Mouse (Mus musculus): ENCODE data around the gene Cdc40. TPM values are rescaled to one million over a fixed set of nuclear protein-coding genes. Genes with fewer than 3 reads are reported as not detected.

The Cdc40 gene
- total and polyA plus RNA-seq, 3 experiments = 7.1 to 84.7 (median 25.7) TPM

DNA sequence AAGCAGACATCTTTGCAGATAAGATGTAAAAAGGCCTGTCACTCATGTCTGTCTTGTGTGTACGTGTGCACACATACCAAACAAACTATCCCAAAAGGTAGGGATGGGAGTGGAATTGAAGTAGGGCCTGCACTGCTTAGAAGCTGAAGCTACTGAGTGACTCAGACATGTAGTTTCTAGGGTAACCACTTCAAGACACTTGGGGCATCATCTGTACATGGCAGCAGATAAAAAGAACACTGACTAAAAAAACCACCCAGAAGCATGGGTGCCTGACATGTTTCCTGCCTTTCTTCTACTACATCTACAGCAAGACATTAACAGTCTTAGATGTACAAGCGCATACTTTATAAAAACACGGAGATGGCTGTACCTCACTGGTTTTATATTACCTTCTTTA is 4.9 kb downstream of the Cdc40 start:
- Histone ChIP-seq H3K27me3 (ENCODE audit: insufficient read depth, low read length) (no peaks in the 10 kb centered on the region), H3K36me3 (replicated peaks) (peaks cover 68% of the 10 kb centered on the region), H3K9me3 (replicated peaks) (no peaks in the 10 kb centered on the region), H3K4me3 (ENCODE audit: low read depth, low read length) (no peak overlapping the region), H3K4me1 (ENCODE audit: insufficient read depth, low read depth, low read length) (peaks cover 8% of the 10 kb centered on the region; the same call in 1 of the 2 replicates)
- no peak for DNase-seq (ENCODE audit: low spot score)
- no peak for ATAC-seq (ENCODE audit: extremely low read depth, insufficient number of reproducible peaks, low FRiP score, poor library complexity, severe bottlenecking)
- no peak for TF ChIP-seq TAL1 (conservative IDR thresholded peaks at IDR 0.05; ENCODE audit: low read depth, low read length)
- no peak for TF ChIP-seq GATA1 (IDR thresholded peaks at IDR 0.05; ENCODE audit: borderline replicate concordance, low read length)
- TF ChIP-seq CTCF (IDR thresholded peaks at IDR 0.05; ENCODE audit: low read depth, low read length) = no peak
- no peak for TF ChIP-seq POLR2AphosphoS5 (IDR thresholded peaks at IDR 0.05; ENCODE audit: insufficient replicate concordance, low read depth, low read length)

DNA sequence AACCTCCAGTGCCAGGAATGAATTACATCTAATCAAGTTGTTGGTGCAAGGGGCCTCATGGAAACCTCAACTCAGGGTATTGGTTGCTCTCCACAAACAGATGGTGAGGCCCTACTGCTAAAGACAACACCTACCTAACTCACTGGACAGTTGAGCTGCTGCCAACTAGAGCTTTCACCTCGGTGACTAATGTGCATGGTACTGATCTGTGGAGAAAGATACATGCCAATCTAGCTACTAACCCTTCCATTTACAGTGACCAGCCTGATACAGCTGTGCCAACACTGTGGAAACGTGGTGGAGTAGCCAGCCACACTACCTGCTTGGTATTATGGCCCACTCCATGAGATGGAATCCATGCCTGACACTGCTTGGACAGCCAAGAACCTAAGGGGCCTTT is 11.1 kb downstream of the Cdc40 start:
- Histone ChIP-seq H3K4me1 (ENCODE audit: insufficient read depth, low read depth, low read length) (peaks cover 7% of the 10 kb centered on the region), H3K4me3 (ENCODE audit: low read depth, low read length) (no peak overlapping the region), H3K27me3 (ENCODE audit: insufficient read depth, low read length) (no peaks in the 10 kb centered on the region), H3K9me3 (replicated peaks) (peaks cover 3% of the 10 kb centered on the region; the same call in 1 of the 2 replicates), H3K36me3 (replicated peaks) (peaks cover 58% of the 10 kb centered on the region)
- no peak for TF ChIP-seq GATA2 (IDR thresholded peaks at IDR 0.05; ENCODE audit: borderline replicate concordance, low read depth, low read length)
- TF ChIP-seq CTCF (IDR thresholded peaks at IDR 0.05; ENCODE audit: low read depth, low read length) = no peak
- no peak for TF ChIP-seq GATA1 (IDR thresholded peaks at IDR 0.05; ENCODE audit: borderline replicate concordance, low read length)
- no peak for ATAC-seq (ENCODE audit: extremely low read depth, insufficient number of reproducible peaks, low FRiP score, poor library complexity, severe bottlenecking)
- no peak for DNase-seq (ENCODE audit: low spot score)

DNA sequence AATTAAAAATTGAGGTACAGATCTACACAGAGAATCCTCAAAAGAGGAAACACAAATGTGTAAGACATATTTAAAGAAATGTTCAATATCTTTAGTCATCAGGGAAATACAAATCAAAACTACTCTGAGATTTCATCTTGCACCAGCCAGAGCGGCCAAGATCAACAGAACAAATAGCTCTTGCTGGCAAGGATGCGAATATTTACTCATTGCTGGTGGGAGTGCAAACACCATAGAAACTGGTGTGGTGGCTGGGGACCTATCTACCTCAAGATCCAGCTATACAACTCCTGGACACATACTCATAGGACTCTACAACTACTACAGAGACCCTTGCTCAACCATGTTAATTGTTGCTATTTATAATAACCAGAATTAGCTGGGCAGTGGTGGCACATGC is 11.8 kb downstream of the Cdc40 start:
- H3K9me3 ChIP-seq (replicated peaks) = peaks cover 3% of the 10 kb centered on the region; the same call in 1 of the 2 replicates
- TF ChIP-seq CTCF (IDR thresholded peaks at IDR 0.05; ENCODE audit: low read depth, low read length) (no peak), TAL1 (conservative IDR thresholded peaks at IDR 0.05; ENCODE audit: low read depth, low read length) (no peak), GATA1 (IDR thresholded peaks at IDR 0.05; ENCODE audit: borderline replicate concordance, low read length) (no peak), POLR2AphosphoS5 (IDR thresholded peaks at IDR 0.05; ENCODE audit: insufficient replicate concordance, low read depth, low read length) (no peak), GATA2 (IDR thresholded peaks at IDR 0.05; ENCODE audit: borderline replicate concordance, low read depth, low read length) (no peak)
- no peaks in the 10 kb centered on the region for H3K27me3 ChIP-seq (ENCODE audit: insufficient read depth, low read length)
- H3K4me1 ChIP-seq (ENCODE audit: insufficient read depth, low read depth, low read length) = peaks cover 7% of the 10 kb centered on the region
- no peak for ATAC-seq (ENCODE audit: extremely low read depth, insufficient number of reproducible peaks, low FRiP score, poor library complexity, severe bottlenecking)
- H3K4me3 ChIP-seq (ENCODE audit: low read depth, low read length) = no peak overlapping the region
- H3K36me3 ChIP-seq (replicated peaks) = peaks cover 60% of the 10 kb centered on the region
- DNase-seq (ENCODE audit: low spot score) = no peak

DNA sequence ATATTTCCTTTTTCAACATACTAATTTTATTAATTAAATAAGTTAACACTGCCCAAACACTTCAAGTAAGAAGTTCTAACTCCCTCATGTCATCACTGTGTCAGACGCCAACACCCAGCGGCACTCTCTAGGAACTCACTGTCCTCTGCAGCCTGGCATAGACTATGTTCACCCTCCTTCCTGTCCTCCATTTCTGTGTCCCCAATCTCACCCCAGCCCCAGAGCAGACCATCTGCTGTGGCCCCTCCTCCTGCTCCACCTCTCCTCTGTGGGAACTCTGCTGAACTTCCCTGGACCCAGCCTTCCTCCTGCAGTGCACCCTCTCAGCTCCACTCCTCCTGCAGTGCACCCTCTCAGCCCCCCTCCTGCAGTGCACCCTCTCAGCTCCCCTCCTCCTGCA is 15.0 kb downstream of the Cdc40 start:
- Histone ChIP-seq H3K9me3 (replicated peaks) (peaks cover 3% of the 10 kb centered on the region; the same call in 1 of the 2 replicates), H3K4me1 (ENCODE audit: insufficient read depth, low read depth, low read length) (peaks cover 7% of the 10 kb centered on the region), H3K4me3 (ENCODE audit: low read depth, low read length) (no peak overlapping the region), H3K36me3 (replicated peaks) (peaks cover 51% of the 10 kb centered on the region), H3K27me3 (ENCODE audit: insufficient read depth, low read length) (no peaks in the 10 kb centered on the region)
- TF ChIP-seq GATA2 (IDR thresholded peaks at IDR 0.05; ENCODE audit: borderline replicate concordance, low read depth, low read length) = no peak
- TF ChIP-seq TAL1 (conservative IDR thresholded peaks at IDR 0.05; ENCODE audit: low read depth, low read length) = no peak
- no peak for TF ChIP-seq CTCF (IDR thresholded peaks at IDR 0.05; ENCODE audit: low read depth, low read length)
- TF ChIP-seq GATA1 (IDR thresholded peaks at IDR 0.05; ENCODE audit: borderline replicate concordance, low read length) = no peak
- no peak for TF ChIP-seq POLR2AphosphoS5 (IDR thresholded peaks at IDR 0.05; ENCODE audit: insufficient replicate concordance, low read depth, low read length)
- no peak for DNase-seq (ENCODE audit: low spot score)
- ATAC-seq (ENCODE audit: extremely low read depth, insufficient number of reproducible peaks, low FRiP score, poor library complexity, severe bottlenecking) = no peak

DNA sequence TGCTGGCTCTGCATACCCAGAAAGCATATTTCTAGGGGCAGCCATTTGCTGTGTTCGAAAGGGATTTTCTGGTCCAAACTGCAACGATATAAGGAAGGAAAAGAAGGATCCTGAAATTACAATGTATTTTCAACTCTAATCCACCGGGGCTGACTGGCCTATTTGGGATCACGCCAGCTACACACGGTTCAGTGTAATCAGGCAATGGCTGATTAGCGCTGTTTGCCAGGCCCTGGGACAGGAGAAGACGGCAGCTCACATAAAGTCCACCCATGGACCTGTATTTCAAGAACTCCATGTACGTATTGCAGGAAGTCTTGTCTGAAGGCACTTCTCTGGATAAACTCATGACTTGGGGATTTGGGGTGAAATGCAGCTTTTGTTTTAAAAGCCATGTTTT is 25.5 kb downstream of the Cdc40 start:
- no peak for ATAC-seq (ENCODE audit: extremely low read depth, insufficient number of reproducible peaks, low FRiP score, poor library complexity, severe bottlenecking)

DNA sequence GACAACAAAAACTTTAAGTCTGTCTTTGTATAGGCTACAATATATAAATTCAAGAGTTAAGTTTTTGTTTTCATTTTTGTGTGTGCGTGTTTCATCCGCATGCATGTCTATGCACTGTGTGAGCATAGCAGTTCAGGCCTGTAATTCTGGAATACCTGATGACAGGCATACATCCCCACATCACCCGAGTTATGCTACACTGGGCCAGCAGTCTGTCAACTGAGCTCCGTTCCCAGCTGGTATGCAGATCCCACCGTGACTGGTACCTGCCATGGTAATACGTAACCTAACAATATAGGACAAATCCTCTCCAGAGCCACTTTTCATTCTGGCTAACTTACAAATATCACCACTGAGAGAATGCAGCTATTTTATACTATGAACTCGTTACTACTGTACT is 26.4 kb downstream of the Cdc40 start:
- H3K36me3 ChIP-seq (replicated peaks) = peaks cover 50% of the 10 kb centered on the region
- DNase-seq (ENCODE audit: low spot score) (no peak), ATAC-seq (ENCODE audit: extremely low read depth, insufficient number of reproducible peaks, low FRiP score, poor library complexity, severe bottlenecking) (no peak)
- TF ChIP-seq GATA2 (IDR thresholded peaks at IDR 0.05; ENCODE audit: borderline replicate concordance, low read depth, low read length) = no peak
- TF ChIP-seq CTCF (IDR thresholded peaks at IDR 0.05; ENCODE audit: low read depth, low read length) = no peak
- no peak for TF ChIP-seq POLR2AphosphoS5 (IDR thresholded peaks at IDR 0.05; ENCODE audit: insufficient replicate concordance, low read depth, low read length)
- TF ChIP-seq TAL1 (conservative IDR thresholded peaks at IDR 0.05; ENCODE audit: low read depth, low read length) = no peak
- no peak for TF ChIP-seq GATA1 (IDR thresholded peaks at IDR 0.05; ENCODE audit: borderline replicate concordance, low read length)
- no peaks in the 10 kb centered on the region for H3K4me1 ChIP-seq (ENCODE audit: insufficient read depth, low read depth, low read length)
- no peaks in the 10 kb centered on the region for H3K27me3 ChIP-seq (ENCODE audit: insufficient read depth, low read length)
- H3K4me3 ChIP-seq (ENCODE audit: low read depth, low read length) = no peak overlapping the region
- no peaks in the 10 kb centered on the region for H3K9me3 ChIP-seq (replicated peaks)

More for the DNA sequence above, 25.5 kb downstream of the Cdc40 start:
- Histone ChIP-seq H3K9me3 (replicated peaks) (no peaks in the 10 kb centered on the region), H3K36me3 (replicated peaks) (peaks cover 50% of the 10 kb centered on the region), H3K4me3 (ENCODE audit: low read depth, low read length) (no peak overlapping the region), H3K27me3 (ENCODE audit: insufficient read depth, low read length) (no peaks in the 10 kb centered on the region), H3K4me1 (ENCODE audit: insufficient read depth, low read depth, low read length) (no peaks in the 10 kb centered on the region)
- DNase-seq (ENCODE audit: low spot score) = no peak
- TF ChIP-seq CTCF (IDR thresholded peaks at IDR 0.05; ENCODE audit: low read depth, low read length) (no peak), GATA1 (IDR thresholded peaks at IDR 0.05; ENCODE audit: borderline replicate concordance, low read length) (no peak), GATA2 (IDR thresholded peaks at IDR 0.05; ENCODE audit: borderline replicate concordance, low read depth, low read length) (no peak), TAL1 (conservative IDR thresholded peaks at IDR 0.05; ENCODE audit: low read depth, low read length) (no peak), POLR2AphosphoS5 (IDR thresholded peaks at IDR 0.05; ENCODE audit: insufficient replicate concordance, low read depth, low read length) (no peak)

All from G1E (cell line).